Comparison of ENCODE assay signal across 8 mouse cellular contexts in the genomic region with DNA sequence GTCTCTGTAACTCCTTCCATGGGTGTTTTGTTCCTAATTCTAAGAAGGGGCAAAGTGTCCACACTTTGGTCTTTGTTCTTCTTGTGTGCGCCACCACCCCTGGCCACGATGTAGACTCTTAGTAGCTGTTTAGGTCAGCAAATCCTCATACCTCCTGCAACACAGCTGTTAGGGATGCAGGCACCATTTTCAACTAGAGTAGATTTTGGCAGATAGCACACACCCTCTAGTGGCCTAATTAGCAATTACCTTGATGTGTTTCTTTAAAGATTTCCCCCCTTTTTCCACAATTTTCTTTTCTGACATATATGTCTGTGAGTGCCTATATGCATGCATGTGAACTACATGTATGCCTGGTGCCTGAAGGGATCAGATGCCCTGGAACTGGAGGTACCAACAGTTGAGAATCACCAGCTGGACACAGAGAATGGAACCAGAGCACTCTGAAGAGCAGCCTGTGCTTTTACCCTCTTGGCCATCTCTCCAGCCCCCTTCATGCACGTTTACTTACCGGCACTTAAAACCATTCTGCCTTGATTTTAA. TPM values are rescaled to one million over a fixed set of nuclear protein-coding genes. Genes with fewer than 3 reads are reported as not detected.
A peak's percentile ranks its signal among the peaks of the same experiment; 100 is the strongest.
DNase-seq lines count a peak whose midpoint lies in the region.

No protein-coding gene starts in this region.

- intact Hi-C loops in left cerebral cortex, postnatal 36 days (cut with DNase I), result loop anchor here (2.0 to 5.0 kb wide), 2 partner anchors 74 to 237 kb away; no protein-coding TSS in a partner anchor

- peak; percentile 59 for DNase-seq in cerebellum, adult 9-10 months
- no peak for DNase-seq in cerebellum, postnatal 25 days
- peak; percentile 44 for DNase-seq in left cerebral cortex, adult 11 months (ENCODE audit: low spot score)
- DNase-seq in left cerebral cortex, postnatal 36 days (ENCODE audit: low spot score in 2 of 2), result no peak
- DNase-seq in CD4-positive, CD25-positive, alpha-beta regulatory T cell, adult 2 months (ENCODE audit: low read depth, low spot score), result peak; percentile 56
- peak; percentile 43 for DNase-seq in embryo, embryonic 11 days
- DNase-seq in adrenal gland, postnatal 14 days, result no peak
- DNase-seq in urinary bladder, adult 18-20 months (ENCODE audit: low spot score in 2 of 2), result no peak

RNA-seq across cellular contexts. Expression of a gene that starts 25.2 kb away (rescaled TPM):
- total RNA-seq in left cerebral cortex, postnatal 36 days (2021), result 10 to 100 TPM; 32.1 to 38.1 TPM
- 42.1 and 42.6 TPM in 2 replicates for total RNA-seq in adrenal gland, postnatal 14 days (2021)

RNA-seq across cellular contexts. Expression of a gene that starts 43.3 kb away (rescaled TPM):
- 10 to 100 TPM; 11.1 to 13.0 TPM for total RNA-seq in left cerebral cortex, postnatal 36 days (2021)
- total RNA-seq in adrenal gland, postnatal 14 days (2021), result 38.6 and 47.5 TPM in 2 replicates

RNA-seq across cellular contexts. Expression of a gene that starts 48.5 kb away (rescaled TPM):
- 100 to 1,000 TPM; 172 to 210 TPM for total RNA-seq in left cerebral cortex, postnatal 36 days (2021)
- 16.3 and 24.0 TPM in 2 replicates for total RNA-seq in adrenal gland, postnatal 14 days (2021)

Comparison
In these comparisons a context has a peak if more than half of its experiments do, and no peak if none do; other contexts are left out.
1. DNase-seq: peak in cerebellum, adult 9-10 months (single experiment), left cerebral cortex, adult 11 months (single experiment), CD4-positive, CD25-positive, alpha-beta regulatory T cell, adult 2 months (single experiment) and embryo, embryonic 11 days (single experiment); none in cerebellum, postnatal 25 days (0 of 2), left cerebral cortex, postnatal 36 days (0 of 2), adrenal gland, postnatal 14 days (single experiment) and urinary bladder, adult 18-20 months (0 of 2).